Mouse (Mus musculus): ENCODE results near the gene Il1r2.

Il1r2 gene

GRCm38 (mm10) chr1:40061359-40061758 is 12.5 kb upstream of the Il1r2 start:
- no peak for DNase-seq (ENCODE audit: low spot score)

DNA sequence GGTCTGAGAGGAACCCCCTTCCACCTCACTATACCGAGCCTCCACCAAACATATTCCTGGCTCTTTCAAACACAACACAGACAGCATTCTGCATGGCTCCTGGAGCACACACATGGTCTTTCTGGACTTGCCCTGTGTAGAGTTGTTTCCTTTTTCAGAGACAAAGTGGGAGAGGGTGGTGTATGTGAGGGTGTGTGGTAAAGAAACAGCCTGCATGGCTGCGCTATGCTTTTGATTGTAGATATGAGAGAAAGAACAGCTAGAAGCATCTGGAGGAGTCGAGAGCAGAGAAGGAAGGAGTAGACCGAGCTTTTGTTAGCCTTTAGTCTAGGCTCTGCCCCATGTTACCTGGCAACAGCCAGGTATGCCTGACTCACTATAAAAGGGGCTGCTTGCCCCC is 10.5 kb upstream of the Il1r2 start:
- no peak for DNase-seq (ENCODE audit: low spot score)

- DNase-seq (ENCODE audit: low spot score), result no peak
Observed at GRCm38 (mm10) chr1:40064508-40064907, 9.4 kb upstream of the Il1r2 start.

DNA sequence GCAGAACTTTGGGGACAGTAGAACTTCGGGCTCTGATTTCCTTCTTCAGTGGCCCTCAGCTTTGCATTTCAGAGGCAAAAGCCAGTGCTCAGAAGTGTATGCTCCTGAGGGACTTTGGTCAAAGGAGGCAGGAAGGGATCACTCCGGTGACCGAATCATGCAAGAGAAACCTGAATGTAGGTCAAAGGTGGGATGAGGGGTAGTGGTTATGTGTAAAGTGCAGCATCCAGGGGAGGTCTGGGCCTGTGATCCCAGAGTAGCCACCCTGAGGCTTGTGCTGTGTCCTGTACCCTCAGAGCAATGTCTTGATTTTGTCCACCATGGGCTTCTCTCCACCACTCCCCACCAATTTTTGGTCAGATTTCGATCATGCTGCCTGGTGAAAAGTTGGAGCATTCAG is 1.3 kb upstream of the Il1r2 start:
- no peak for DNase-seq (ENCODE audit: low spot score)

DNA sequence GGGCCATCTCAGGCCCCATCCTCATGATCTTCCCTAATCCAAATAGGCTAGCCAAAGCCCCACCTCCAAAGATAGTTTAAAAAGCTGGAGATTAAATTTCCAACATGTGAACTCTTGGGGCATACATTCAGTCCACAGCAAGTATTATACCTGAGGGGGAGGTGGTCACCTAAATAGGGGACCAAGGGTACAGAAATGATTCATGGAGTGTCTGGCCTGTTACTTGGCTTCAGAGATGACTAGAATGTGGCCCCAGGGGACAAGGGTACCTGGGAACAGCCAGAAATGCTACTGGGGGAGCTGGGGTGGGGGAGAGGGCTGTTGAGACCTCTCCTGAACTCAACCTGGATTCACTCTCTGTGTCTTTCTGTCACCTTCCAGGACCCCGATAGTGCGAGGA is 3.4 kb downstream of the Il1r2 start:
- DNase-seq (ENCODE audit: low spot score), result no peak

- DNase-seq (ENCODE audit: low spot score), result no peak
Observed at GRCm38 (mm10) chr1:40081041-40081440, 7.2 kb downstream of the Il1r2 start.

GRCm38 (mm10) chr1:40084386-40084785 is 10.5 kb downstream of the Il1r2 start:
- no peak for DNase-seq (ENCODE audit: low spot score)

DNA sequence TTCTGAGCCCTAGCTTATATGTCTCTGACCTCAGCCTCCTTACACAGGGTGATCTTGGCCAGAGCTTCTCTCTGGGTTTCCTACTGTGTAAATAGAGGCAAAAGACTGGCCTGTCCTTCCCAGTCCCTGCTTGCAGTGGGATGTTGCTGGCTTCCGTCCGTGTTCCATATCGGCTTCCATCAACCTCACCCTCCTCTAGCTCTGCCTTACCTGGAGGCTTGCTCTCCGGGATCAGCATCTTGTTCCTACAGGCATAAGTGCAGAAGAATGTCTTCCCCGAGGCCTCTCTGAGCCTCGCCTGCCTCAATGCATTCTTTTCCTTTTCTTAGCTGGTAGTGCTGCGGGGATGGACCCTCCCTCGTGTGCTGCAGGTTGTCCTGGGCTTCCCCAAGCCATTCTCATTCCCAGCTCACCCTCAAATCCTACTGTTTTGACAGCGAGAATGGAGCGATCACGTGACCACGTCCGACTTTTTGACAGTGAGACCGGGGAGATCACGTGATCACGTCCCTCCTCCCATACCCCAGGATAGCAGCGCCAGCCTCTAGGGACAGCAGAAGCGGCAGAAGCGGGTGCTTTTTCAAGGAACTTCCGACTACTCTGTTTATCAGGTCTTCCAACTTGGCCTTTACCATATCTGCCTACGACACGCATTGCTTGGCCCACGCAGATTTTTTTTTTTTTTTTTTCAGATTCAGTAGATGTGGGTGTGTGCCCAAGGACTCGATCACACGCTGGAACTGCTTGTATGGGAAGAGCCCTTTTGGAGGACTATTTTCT is 11.7 kb downstream of the Il1r2 start:
- DNase-seq (ENCODE audit: low spot score), result peak; percentile 61

DNA sequence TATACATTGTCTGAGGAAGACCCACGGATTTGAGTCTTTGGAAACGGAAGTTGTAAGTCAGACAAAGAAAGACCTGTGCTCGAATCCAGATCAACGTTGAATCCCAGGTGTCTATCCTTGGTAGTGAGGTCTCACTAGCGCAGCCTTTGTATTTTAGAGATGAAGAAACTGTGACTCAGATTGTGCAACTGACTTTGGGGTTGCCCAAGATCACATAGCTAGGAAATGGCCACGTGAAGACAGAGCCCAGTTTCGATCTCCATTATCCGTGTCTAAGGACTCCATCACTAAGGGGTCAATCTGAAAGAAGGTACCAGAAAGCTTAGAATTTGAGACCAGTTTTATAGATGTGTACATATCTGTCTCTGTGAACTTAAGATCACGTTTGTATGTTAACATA is 17.3 kb downstream of the Il1r2 start:
- DNase-seq (ENCODE audit: low spot score), result no peak

DNA sequence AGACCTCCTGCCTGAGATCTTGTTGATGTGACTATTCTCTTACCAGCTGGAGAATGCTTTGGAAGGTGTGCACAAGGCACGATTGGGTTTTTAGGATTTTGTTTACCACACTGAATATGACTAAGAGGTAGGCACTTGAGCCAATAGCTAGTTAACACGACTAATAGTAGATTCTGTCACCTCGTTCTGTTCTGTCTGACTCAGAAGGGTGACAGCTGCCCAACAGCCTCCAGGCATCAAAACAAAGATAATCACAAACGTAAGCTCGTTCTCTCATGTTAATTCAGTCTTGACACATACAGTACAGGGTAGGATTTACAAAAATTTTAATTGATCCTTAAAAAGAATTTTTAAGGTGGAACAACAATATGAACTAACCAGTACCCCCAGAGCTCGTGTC is 18.7 kb downstream of the Il1r2 start:
- DNase-seq (ENCODE audit: low spot score), result no peak

DNA sequence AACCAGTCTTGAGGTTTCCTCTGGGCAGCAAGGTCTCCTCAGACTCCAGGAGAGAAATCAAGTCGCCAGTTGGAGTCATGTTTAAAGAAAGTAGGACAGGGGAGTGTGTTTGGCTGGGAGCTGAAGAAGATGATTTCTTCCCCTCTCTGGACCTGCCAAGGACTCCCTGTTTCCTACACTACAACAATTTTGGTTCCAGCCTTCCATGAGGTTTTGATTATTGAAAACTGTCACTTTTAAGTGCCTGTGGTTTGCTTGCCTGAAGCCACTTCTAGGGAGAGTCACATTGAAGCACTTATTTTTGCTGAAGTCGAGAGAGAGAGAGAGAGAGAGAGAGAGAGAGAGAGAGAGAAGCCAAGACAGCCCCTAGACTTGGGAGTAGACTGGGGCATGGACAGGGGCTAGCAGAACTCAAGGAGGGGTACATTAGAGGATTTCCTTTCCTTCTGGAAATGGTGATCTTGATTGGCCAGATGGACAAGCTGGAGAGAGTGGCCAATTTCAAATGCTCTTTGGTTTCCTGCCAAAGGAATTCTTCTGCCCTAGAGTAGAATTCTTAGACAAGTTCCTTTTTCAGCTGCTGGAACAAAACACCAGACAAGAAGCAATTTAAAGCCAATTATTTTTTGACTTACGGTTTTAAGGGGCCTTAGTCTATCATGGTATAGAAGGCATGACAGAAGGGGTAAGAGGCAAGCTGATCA is 20.9 kb downstream of the Il1r2 start:
- no peak for DNase-seq (ENCODE audit: low spot score)

DNA sequence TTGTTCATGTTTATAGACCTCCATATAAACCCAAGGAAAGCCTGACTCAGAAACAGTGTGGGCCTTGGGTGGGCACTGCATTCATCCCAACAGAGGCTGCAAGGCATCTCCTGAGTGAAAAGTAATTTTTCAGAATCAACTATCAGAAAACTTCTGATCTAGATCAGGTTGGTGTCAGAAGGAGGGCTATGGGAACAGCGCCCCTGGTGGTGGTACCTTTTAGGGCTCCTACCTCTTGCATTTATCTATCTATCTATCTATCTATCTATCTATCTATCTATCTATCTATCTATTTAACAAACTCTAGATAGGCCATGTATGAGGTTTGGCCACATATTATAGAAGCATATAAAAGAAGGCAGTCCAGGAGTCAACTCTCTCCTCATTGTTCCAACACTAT is 21.7 kb downstream of the Il1r2 start:
- no peak for DNase-seq (ENCODE audit: low spot score)

- DNase-seq (ENCODE audit: low spot score), result no peak
Observed at GRCm38 (mm10) chr1:40106306-40106705, 32.4 kb downstream of the Il1r2 start.

- DNase-seq (ENCODE audit: low spot score), result no peak
Observed at GRCm38 (mm10) chr1:40106719-40107118, 32.8 kb downstream of the Il1r2 start.

DNA sequence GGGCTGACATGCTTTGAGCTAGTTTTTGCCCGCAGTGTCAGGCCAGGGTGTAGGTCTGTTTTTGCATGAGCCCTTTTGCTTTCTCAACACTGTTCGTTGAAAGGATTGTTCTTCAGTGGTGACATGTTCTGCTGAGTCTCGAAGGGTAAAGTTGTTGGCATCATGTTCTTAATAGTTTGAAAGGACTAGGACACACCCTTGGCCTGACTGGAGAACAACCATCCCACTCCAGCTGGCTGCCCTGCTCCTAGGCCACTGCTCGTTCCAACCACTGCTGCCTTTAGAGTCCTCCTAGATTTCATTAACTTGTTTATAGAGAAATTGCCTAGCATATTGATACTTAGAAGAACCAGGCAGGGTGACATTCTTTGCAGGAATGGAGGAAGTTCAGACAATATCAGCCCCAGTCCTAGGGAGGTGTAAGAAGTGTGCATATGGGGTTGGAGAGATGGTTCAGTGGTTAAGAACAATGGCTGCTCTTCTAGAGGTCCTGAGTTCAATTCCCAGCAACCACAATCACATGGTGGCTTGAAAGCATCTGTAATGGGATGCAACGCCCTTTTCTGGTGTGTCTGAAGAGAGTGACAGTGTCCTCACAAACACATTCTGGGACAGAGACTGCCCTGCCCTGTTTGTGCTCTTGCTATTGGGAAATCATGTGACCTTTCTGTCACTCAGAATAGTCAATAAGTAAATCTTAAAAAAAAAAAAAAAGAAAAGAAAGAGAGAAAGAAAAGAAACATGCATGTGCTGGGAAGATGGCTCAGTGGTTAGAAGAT is 34.3 kb downstream of the Il1r2 start:
- DNase-seq (ENCODE audit: low spot score), result no peak

- DNase-seq (ENCODE audit: low spot score), result no peak
Observed at GRCm38 (mm10) chr1:40109736-40110135, 35.9 kb downstream of the Il1r2 start.

DNA sequence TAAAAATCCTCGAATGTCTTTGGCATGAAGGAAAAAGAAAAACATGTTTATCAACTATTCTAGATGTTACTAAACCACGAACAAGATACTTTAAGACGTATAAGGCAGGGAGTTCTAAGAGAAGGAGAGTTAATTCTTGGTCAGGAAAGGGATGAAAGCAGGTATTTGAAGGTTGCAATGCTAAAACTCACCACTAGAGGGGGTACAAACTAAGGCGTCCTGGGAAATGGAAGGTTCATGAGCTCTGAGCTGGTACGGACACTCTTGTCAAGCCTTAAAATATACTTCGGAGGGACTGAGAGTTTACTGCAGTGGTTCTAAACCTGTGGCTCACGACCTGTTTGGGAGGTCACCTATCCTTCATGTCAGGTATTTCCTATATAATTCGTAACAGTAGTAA is 41.4 kb downstream of the Il1r2 start:
- DNase-seq (ENCODE audit: low spot score), result peak; percentile 69

DNA sequence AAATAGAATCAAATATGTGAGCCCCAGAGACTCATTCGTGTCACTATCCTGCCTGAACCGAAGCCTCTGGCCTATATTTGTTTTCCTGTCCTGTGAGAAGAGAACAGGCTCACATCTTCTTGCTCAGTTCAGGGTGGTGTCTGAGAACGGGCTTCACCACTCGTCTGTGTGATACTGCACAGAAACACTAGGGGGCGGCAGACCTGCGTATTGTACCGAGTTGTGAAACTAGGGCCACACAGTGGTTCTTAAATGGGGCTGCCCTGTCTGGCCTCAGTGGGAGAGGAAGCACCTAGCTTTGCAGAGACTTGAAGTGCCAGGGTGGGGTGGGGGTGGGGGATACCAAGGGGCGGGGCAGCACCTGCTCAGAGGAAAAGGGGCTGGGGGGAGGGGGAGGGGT is 42.5 kb downstream of the Il1r2 start:
- DNase-seq (ENCODE audit: low spot score), result peak; percentile 68

DNA sequence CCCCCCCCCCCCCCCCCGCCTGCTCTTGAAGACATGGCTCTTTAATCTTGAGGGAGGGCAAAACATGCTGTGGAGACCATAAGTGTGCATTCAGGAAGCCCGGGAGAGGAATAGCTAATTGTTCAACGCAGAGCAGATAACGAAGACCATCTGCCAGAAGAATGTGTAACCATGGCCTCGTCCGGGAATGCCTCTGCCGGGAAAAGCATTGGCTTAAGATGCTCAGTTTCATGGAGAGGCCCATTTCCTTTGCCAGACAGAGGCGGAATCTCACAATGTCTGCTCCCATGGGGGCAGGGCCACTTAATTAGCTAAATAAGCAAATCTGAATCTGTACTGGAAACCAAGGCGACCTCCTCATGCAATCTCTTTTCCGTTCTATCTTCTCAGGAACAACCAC is 43.7 kb downstream of the Il1r2 start:
- DNase-seq (ENCODE audit: low spot score), result no peak

- no peak for DNase-seq (ENCODE audit: low spot score)
Observed at GRCm38 (mm10) chr1:40124237-40124636, 50.4 kb downstream of the Il1r2 start.

- DNase-seq (ENCODE audit: low spot score), result no peak
Observed at GRCm38 (mm10) chr1:40128481-40128880, 54.6 kb downstream of the Il1r2 start.

DNA sequence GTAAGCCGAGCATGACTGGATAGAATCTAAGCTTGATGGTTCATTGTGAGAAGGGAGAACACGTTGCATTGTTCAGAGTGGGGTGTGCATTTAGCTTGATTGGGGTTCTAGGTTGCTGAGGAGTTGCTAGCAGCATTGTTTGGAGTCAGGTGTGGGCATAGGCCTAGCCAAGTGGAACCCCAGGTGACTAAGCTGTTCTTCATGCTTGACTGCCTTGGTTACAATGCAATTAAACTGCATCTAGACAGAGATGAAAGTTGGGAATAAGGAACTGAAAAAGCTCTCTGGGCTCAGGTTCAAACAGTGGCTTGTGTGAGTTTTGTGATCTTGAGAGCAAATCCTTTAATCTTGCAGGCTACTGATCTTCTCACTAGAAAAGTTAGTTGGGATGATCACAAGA is 55.4 kb downstream of the Il1r2 start:
- no peak for DNase-seq (ENCODE audit: low spot score)

DNA sequence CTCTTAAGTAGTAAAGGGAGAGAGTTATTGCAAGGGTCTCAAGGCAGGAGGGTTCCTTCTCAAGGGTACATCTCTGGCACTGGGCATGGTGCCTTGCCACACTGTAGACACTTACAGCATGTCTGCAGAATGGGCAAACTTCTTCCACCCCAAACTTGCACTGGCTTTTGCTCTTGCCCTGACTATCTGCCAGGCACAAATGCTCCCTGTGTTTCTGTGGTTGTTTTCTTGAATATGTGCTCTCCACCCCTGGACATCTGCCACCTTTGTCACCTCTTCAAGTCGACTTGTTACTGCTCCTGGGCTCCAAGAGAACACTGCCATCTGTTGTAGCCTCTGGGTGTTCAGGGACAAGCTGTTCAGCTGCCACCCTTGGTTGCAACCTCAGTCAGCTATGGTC is 57.8 kb downstream of the Il1r2 start:
- no peak for DNase-seq (ENCODE audit: low spot score)
